Mouse (Mus musculus) left cerebral cortex, adult 2 months (tissue): Measurements from ENCODE around the gene Polg2. TPM values are rescaled to one million over a fixed set of nuclear protein-coding genes. Genes with fewer than 3 reads are reported as not detected.
A peak's percentile ranks its signal among the peaks of the same experiment; 100 is the strongest.
"Not testable (repeated sequence)": the region's sequence is repeated elsewhere in the genome, so short reads cannot be mapped to it uniquely, and the experiment has no call there.

Source experiments
- DNase-seq, 2 experiments: peaks; one replicate each; pipeline ENCODE4 v3.0.0; 2021 to 2022; ENCODE audit warnings: low spot score in 2 of 2, mixed read lengths in 1 of 2; ENCODE audit errors: extremely low spot score in 1 of 2
- H3K27ac ChIP-seq: fragments of 200-600 bp; 2 replicates; pipeline ENCODE4 v1.8.1; 2022
- H3K4me3 ChIP-seq: fragments of 200-600 bp; 2 replicates; pipeline ENCODE4 v1.8.1; 2022
- CTCF ChIP-seq: fragments of 200-600 bp; IDR thresholded peaks from 2 replicates; pipeline ENCODE4 v1.8.1; 2022; ENCODE audit warnings: antibody characterized with exemption, mild to moderate bottlenecking, moderate library complexity
- intact Hi-C: fragments of 180-260 bp; cut with DNase I; formaldehyde crosslinking; loops from one replicate; pipeline ENCODE4 v1.15.1; 2025
- total RNA-seq, 2 experiments: library from RNA; stranded (reverse); gene quantifications; 2 replicates each; pipeline ENCODE4 v1.2.3; 2021

Gene Polg2
- total RNA-seq, 2 experiments from 2014 or later, result 3.2 to 4.2 TPM

- no peak for TF ChIP-seq CTCF
- H3K27ac ChIP-seq, result peak overlapping the region; percentile 63; the same call in 1 of the 2 replicates
- no peak overlapping the region for H3K4me3 ChIP-seq
- intact Hi-C loops, result no loop called here
- DNase-seq, result no peak
Measured at GRCm38 (mm10) chr11:106817156-106817555, 37.8 kb upstream of the Polg2 start.

- H3K4me3 ChIP-seq, result no peak overlapping the region
- DNase-seq, result no peak
- TF ChIP-seq CTCF, result no peak
- intact Hi-C loops, result no loop called here
- peak overlapping the region; percentile 63 for H3K27ac ChIP-seq
Measured at GRCm38 (mm10) chr11:106816316-106816715, 37.0 kb upstream of the Polg2 start.

GRCm38 (mm10) chr11:106815761-106816160 lies 36.4 kb upstream of the Polg2 start:
- Histone ChIP-seq H3K27ac (peak overlapping the region; percentile 63), H3K4me3 (no peak overlapping the region)
- intact Hi-C loops, result no loop called here
- no peak for TF ChIP-seq CTCF
- no peak for DNase-seq

- peak overlapping the region; percentile 56 for H3K27ac ChIP-seq
- no peak overlapping the region for H3K4me3 ChIP-seq
- no peak for TF ChIP-seq CTCF
- intact Hi-C loops, result no loop called here
- DNase-seq, result no peak
Measured at GRCm38 (mm10) chr11:106815331-106815730, 36.0 kb upstream of the Polg2 start.

GRCm38 (mm10) chr11:106814601-106815320 lies 35.4 kb upstream of the Polg2 start:
- Histone ChIP-seq H3K4me3 (no peak overlapping the region), H3K27ac (peak overlapping the region; percentile 56)
- intact Hi-C loops, result no loop called here
- DNase-seq, result no peak
- no peak for TF ChIP-seq CTCF

GRCm38 (mm10) chr11:106812410-106813136 lies 33.2 kb upstream of the Polg2 start:
- no peak for TF ChIP-seq CTCF
- intact Hi-C loops, result no loop called here
- DNase-seq, result no peak
- Histone ChIP-seq H3K4me3 (no peak overlapping the region), H3K27ac (no peak overlapping the region)

GRCm38 (mm10) chr11:106807442-106807841 lies 28.1 kb upstream of the Polg2 start:
- intact Hi-C loops, DNase-seq, H3K4me3 ChIP-seq, H3K27ac ChIP-seq: not testable (repeated sequence)

GRCm38 (mm10) chr11:106802069-106802627 lies 22.8 kb upstream of the Polg2 start:
- intact Hi-C loops, result no loop called here
- no peak for DNase-seq
- Histone ChIP-seq H3K4me3 (no peak overlapping the region), H3K27ac (no peak overlapping the region)
- TF ChIP-seq CTCF, result no peak

- Histone ChIP-seq H3K4me3 (no peak overlapping the region), H3K27ac (no peak overlapping the region)
- no peak for DNase-seq
- intact Hi-C loops, result no loop called here
- TF ChIP-seq CTCF, result no peak
Measured at GRCm38 (mm10) chr11:106795679-106796078, 16.3 kb upstream of the Polg2 start.

GRCm38 (mm10) chr11:106793846-106794245 lies 14.5 kb upstream of the Polg2 start:
- DNase-seq, result no peak
- intact Hi-C loops, result no loop called here
- TF ChIP-seq CTCF, result no peak; the same call in 1 of the 2 replicates
- no peak overlapping the region for H3K27ac ChIP-seq
- no peak overlapping the region for H3K4me3 ChIP-seq

GRCm38 (mm10) chr11:106789649-106790048 lies 10.3 kb upstream of the Polg2 start:
- peak overlapping the region; percentile 98 for H3K4me3 ChIP-seq
- no peak for DNase-seq
- peak overlapping the region; percentile 100 for H3K27ac ChIP-seq
- intact Hi-C loops, result loop anchor here (2.0 to 5.0 kb wide), 5 partner anchors 33 to 517 kb away; partner anchors contain the start of genes 1810010H24Rik, Kpna2, Smarcd2 and Smurf2
- no peak for TF ChIP-seq CTCF

GRCm38 (mm10) chr11:106788775-106789459 lies 9.6 kb upstream of the Polg2 start, which contains the start of the genes Ddx5 and Cep95:
Gene Ddx5, minus strand, starts transcription at chr11:106789185.
Gene Cep95, plus strand, starts transcription at chr11:106789252.
- intact Hi-C loops, result loop anchor here (2.0 to 5.0 kb wide), 5 partner anchors 34 to 516 kb away; partner anchors contain the start of genes 1810010H24Rik, Kpna2, Smarcd2 and Smurf2
- no peak; the same call in none of the 2 replicates for TF ChIP-seq CTCF
- H3K27ac ChIP-seq, result peak within 1 kb of the TSS; percentile 100
- peak; percentile 93 to 94 for DNase-seq
- H3K4me3 ChIP-seq, result peak within 1 kb of the TSS; percentile 98
